Mouse (Mus musculus): ENCODE results near the gene Gas7.

- TF ChIP-seq CTCF (IDR thresholded peaks at IDR 0.05; ENCODE audit: control insufficient read depth, insufficient read depth, insufficient replicate concordance, low read depth, low read length) (no peak), POLR2A (IDR thresholded peaks at IDR 0.05; ENCODE audit: control insufficient read depth, low read depth, low read length) (no peak)
Measured at GRCm38 (mm10) chr11:67666129-67666528, 210.9 kb downstream of the Gas7 start.
